Comparison of ENCODE assay signal across 21 mouse cellular contexts in the genomic region with DNA sequence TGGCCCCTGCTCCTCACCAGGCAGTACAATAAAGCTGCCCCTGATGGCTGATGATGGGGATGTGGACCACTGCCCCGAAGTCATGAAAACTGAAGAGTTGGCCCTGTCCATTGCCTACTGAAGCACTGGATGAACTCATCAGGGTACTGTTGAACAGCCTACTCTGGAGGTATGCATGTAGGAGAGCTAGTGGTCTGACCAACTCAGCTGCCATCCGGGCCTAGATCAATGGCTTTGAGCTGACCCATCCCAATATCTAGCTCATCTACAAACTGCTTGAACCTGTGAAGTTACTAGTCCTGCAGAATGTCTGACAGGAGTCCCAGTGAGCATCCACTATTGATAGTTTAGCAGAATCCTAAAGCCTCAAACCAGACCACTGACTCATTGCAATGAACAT.
DNase-seq lines count a peak whose midpoint lies in the region; ATAC-seq lines count a peak whose summit lies in the region.
"Had no signal": no experiment of that assay in that cellular context is flagged by ENCODE, and none has a peak within 500 bp of the region (broad histone marks: within the 10 kb centered on the region; RNA-seq: fewer than 3 reads in every experiment).

No protein-coding gene starts in this region.

- H3K27me3 ChIP-seq in limb, embryonic 11.5 days (ENCODE audit: control insufficient read depth, insufficient read depth, low read length), result no peaks in the 10 kb centered on the region
- H3K27me3 ChIP-seq in limb, embryonic 10.5 days (ENCODE audit: low read depth, poor library complexity, severe bottlenecking), result no peaks in the 10 kb centered on the region
- H3K27me3 ChIP-seq in midbrain, embryonic 11.5 days (ENCODE audit: control insufficient read depth, insufficient read depth, low read length), result no peaks in the 10 kb centered on the region
- no peaks in the 10 kb centered on the region for H3K27me3 ChIP-seq in midbrain, embryonic 10.5 days (ENCODE audit: low read depth, poor library complexity, severe bottlenecking)
- H3K27me3 ChIP-seq: CH12.LX had no signal

- no peaks in the 10 kb centered on the region for H3K9me3 ChIP-seq in limb, embryonic 11.5 days (ENCODE audit: control insufficient read depth, low read length)
- H3K9me3 ChIP-seq in limb, embryonic 10.5 days (replicated peaks), result no peaks in the 10 kb centered on the region
- no peaks in the 10 kb centered on the region for H3K9me3 ChIP-seq in midbrain, embryonic 11.5 days (ENCODE audit: control insufficient read depth, low read length)
- no peaks in the 10 kb centered on the region for H3K9me3 ChIP-seq in midbrain, embryonic 10.5 days (replicated peaks)
- H3K9me3 ChIP-seq: G1E had no signal

- intact Hi-C loops in heart, postnatal 25 days (cut with DNase I), result no loop called here

- 96% methylated on average over 2 of the region's 2 CpGs for WGBS in limb, embryonic 11.5 days
- 98% methylated on average over 2 of the region's 2 CpGs for WGBS in limb, embryonic 10.5 days
- WGBS in midbrain, embryonic 11.5 days, result 100% methylated on average over 2 of the region's 2 CpGs
- WGBS in midbrain, embryonic 10.5 days, result 87% methylated on average over 2 of the region's 2 CpGs

- H3K4me3 ChIP-seq in limb, embryonic 11.5 days (ENCODE audit: low read depth, low read length), result no peak overlapping the region
- no peak overlapping the region for H3K4me3 ChIP-seq in limb, embryonic 10.5 days
- H3K4me3 ChIP-seq in midbrain, embryonic 11.5 days (ENCODE audit: low read depth, low read length), result no peak overlapping the region
- H3K4me3 ChIP-seq in midbrain, embryonic 10.5 days, result no peak overlapping the region

- no peak overlapping the region for H3K9ac ChIP-seq in limb, embryonic 11.5 days (ENCODE audit: low read length)
- no peak overlapping the region for H3K9ac ChIP-seq in midbrain, embryonic 11.5 days (ENCODE audit: low read length)

- H3K4me2 ChIP-seq in limb, embryonic 11.5 days (ENCODE audit: low read depth, severe bottlenecking), result no peak overlapping the region
- no peak overlapping the region for H3K4me2 ChIP-seq in midbrain, embryonic 11.5 days

- no peaks in the 10 kb centered on the region for H3K4me1 ChIP-seq in limb, embryonic 11.5 days (ENCODE audit: control insufficient read depth, insufficient read depth, low read length)
- H3K4me1 ChIP-seq in limb, embryonic 10.5 days, result no peaks in the 10 kb centered on the region
- no peaks in the 10 kb centered on the region for H3K4me1 ChIP-seq in midbrain, embryonic 11.5 days (ENCODE audit: control insufficient read depth, insufficient read depth, low read length)
- H3K4me1 ChIP-seq in midbrain, embryonic 10.5 days, result no peaks in the 10 kb centered on the region

- 0 out of 2 replicates have a peak, but pooled peaks have one; percentile 3 for ATAC-seq in limb, embryonic 11.5 days (ENCODE audit: insufficient number of reproducible peaks, low FRiP score, low TSS enrichment, low read depth)
- ATAC-seq in midbrain, embryonic 11.5 days (ENCODE audit: low FRiP score), result 0 out of 2 replicates have a peak, but pooled peaks have one; percentile 35
- ATAC-seq: activated CD4-positive, CD25-positive, alpha-beta regulatory T cell, adult 4 months; CD4-positive, CD25-positive, alpha-beta regulatory T cell, adult 4 months; Patski had no signal

- H3K36me3 ChIP-seq in limb, embryonic 11.5 days (ENCODE audit: control insufficient read depth, insufficient read depth, low read length), result no peaks in the 10 kb centered on the region
- H3K36me3 ChIP-seq in limb, embryonic 10.5 days, result no peaks in the 10 kb centered on the region
- no peaks in the 10 kb centered on the region for H3K36me3 ChIP-seq in midbrain, embryonic 11.5 days (ENCODE audit: control insufficient read depth, insufficient read depth, low read length)
- H3K36me3 ChIP-seq in midbrain, embryonic 10.5 days, result no peaks in the 10 kb centered on the region
- H3K36me3 ChIP-seq: G1E had no signal

- DNase-seq in heart, adult 11 months, result peak; percentile 68
- DNase-seq in heart, postnatal 25 days (ENCODE audit: low spot score), result no peak
- DNase-seq in limb, embryonic 11.5 days (ENCODE audit: low spot score), result no peak
- no peak for DNase-seq in limb, embryonic 10.5 days (ENCODE audit: low spot score)
- DNase-seq in midbrain, embryonic 11.5 days (ENCODE audit: low spot score, missing footprints), result peak; percentile 54
- DNase-seq in midbrain, embryonic 10.5 days (ENCODE audit: low spot score), result no peak
- DNase-seq: adrenal gland, adult 2 months; adrenal gland, adult 8-10 months; adrenal gland, postnatal 10 days; adrenal gland, postnatal 14 days; adrenal gland, postnatal 25 days; adrenal gland, postnatal 36 days; B cell, adult 2 months; cerebellum, adult 11 months; cerebellum, adult 11-12 months; cerebellum, adult 18-20 months had no signal

- no peak overlapping the region for H3K27ac ChIP-seq in limb, embryonic 11.5 days (replicated peaks; ENCODE audit: low read depth, low read length)
- H3K27ac ChIP-seq in limb, embryonic 10.5 days, result no peak overlapping the region
- H3K27ac ChIP-seq in midbrain, embryonic 11.5 days (ENCODE audit: low read depth, low read length), result no peak overlapping the region
- no peak overlapping the region for H3K27ac ChIP-seq in midbrain, embryonic 10.5 days (replicated peaks)

Comparison
In these comparisons a context has a peak if more than half of its experiments do, and no peak if none do; other contexts are left out.
1. DNase-seq: peak in heart, adult 11 months (single experiment) and midbrain, embryonic 11.5 days (single experiment); none in heart, postnatal 25 days (single experiment), limb, embryonic 11.5 days (single experiment), limb, embryonic 10.5 days (single experiment) and midbrain, embryonic 10.5 days (single experiment).